Mouse (Mus musculus) spleen, adult 2 months (tissue): ENCODE data around the gene Fam19a3.

Source experiments
- CTCF ChIP-seq: fragments of 200-500 bp; IDR thresholded peaks from 2 replicates; pipeline ENCODE4 v1.5.1; 2011; ENCODE audit warnings: mild to moderate bottlenecking, inconsistent platforms; ENCODE audit not compliant: insufficient read depth, insufficient read length, insufficient replicate concordance; ENCODE audit errors: extremely low read depth
- POLR2A ChIP-seq: fragments of 200-500 bp; IDR thresholded peaks from 2 replicates; pipeline ENCODE4 v1.6.1; 2011; ENCODE audit warnings: low read depth, low read length, inconsistent platforms

- TF ChIP-seq CTCF = no peak
- TF ChIP-seq POLR2A = no peak
Observed at GRCm38 (mm10) chr3:104785284-104785683, 3.6 kb upstream of the Fam19a3 start.
